Mouse (Mus musculus) hindbrain, embryonic 14.5 days (tissue): Measurements from ENCODE around the gene Uhrf1bp1. TPM values are rescaled to one million over a fixed set of nuclear protein-coding genes. Genes with fewer than 3 reads are reported as not detected.

Source experiments
- ATAC-seq: fragments of 200-750 bp; cut with Nextera tagmentation; 2 replicates; pipeline ENCODE4 v1.8.0; 2017; ENCODE audit warnings: moderate number of reproducible peaks, mild to moderate bottlenecking, moderate TSS enrichment, moderate library complexity; ENCODE audit not compliant: low FRiP score
- DNase-seq: peaks from one replicate; pipeline ENCODE4 v3.0.0-alpha.2; 2015; ENCODE audit warnings: low spot score
- H3K27ac ChIP-seq: fragments of 300-500 bp; sonication (generic); 2 replicates; pipeline ENCODE4 v1.5.1; 2014; ENCODE audit warnings: mild to moderate bottlenecking, moderate library complexity
- H3K27me3 ChIP-seq: fragments of 300-500 bp; sonication (generic); 2 replicates; pipeline ENCODE4 v1.6.1; 2014; ENCODE audit warnings: mild to moderate bottlenecking, low read length, mixed read lengths; ENCODE audit not compliant: control insufficient read depth, insufficient read depth
- H3K36me3 ChIP-seq: fragments of 300-500 bp; sonication (generic); replicated peaks from 2 replicates; pipeline ENCODE4 v1.6.1; 2014; ENCODE audit not compliant: control insufficient read depth, insufficient read depth
- H3K4me1 ChIP-seq: fragments of 300-500 bp; sonication (generic); replicated peaks from 2 replicates; pipeline ENCODE4 v1.6.1; 2014; ENCODE audit warnings: antibody characterized with exemption, low read length, mixed read lengths; ENCODE audit not compliant: control insufficient read depth, insufficient read depth
- H3K4me2 ChIP-seq: fragments of 300-500 bp; sonication (generic); replicated peaks from 2 replicates; pipeline ENCODE4 v1.6.1; 2014; ENCODE audit warnings: mild to moderate bottlenecking, moderate library complexity
- H3K4me3 ChIP-seq: fragments of 300-500 bp; sonication (generic); replicated peaks from 2 replicates; pipeline ENCODE4 v1.5.1; 2014; ENCODE audit warnings: mild to moderate bottlenecking, low read length
- H3K9ac ChIP-seq: fragments of 300-500 bp; sonication (generic); 2 replicates; pipeline ENCODE4 v1.6.1; 2014
- H3K9me3 ChIP-seq: fragments of 300-500 bp; sonication (generic); 2 replicates; pipeline ENCODE4 v1.6.1; 2016; ENCODE audit warnings: low read length; ENCODE audit not compliant: control insufficient read depth
- WGBS: fragments of 180-500 bp; shearing (Covaris S2); extraction: QIAGEN DNeasy Blood & Tissue Kit; methylation state at CpG from one replicate; pipeline ENCODE4 v1.1.7; 2014; 5-methylcytosine and 5-hydroxymethylcytosine counted together
- polyA plus RNA-seq: library from polyadenylated mRNA; unstranded; fragments of >200 nt; fragmentation: Nextera tagmentation; extraction: Ambion mirVana; gene quantifications from 2 replicates; pipeline ENCODE4 v1.2.1, GENCODE M21; 2014

Gene Uhrf1bp1
- polyA plus RNA-seq: 8.2 and 8.9 TPM in 2 replicates

DNA sequence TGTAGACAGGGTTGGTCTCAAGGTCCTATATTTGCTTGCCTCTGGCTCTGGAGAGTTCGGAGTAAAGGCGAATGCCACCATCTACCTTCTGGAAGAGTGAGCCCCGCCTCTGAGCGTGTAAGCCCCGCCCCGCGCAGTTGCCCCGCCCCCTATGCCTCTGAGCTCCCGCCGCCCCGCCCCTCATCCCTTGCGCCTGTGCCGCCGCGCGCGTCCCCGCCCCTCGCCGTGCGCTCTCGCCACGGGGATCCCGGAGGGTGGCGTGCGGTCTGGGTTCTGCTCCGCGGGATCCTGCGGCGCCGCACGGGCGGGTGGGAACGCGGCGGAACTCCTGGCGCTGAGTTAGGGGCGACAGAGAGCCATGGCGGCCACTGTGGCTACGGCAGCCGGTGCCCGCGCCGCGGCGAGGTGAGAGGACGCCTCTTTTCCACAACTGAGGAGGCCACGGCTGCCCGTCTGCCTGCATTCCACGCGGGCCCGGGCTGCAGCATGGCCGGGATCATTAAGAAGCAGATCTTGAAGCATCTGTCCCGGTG, at the start of gene Uhrf1bp1:
Gene Uhrf1bp1, plus strand, starts transcription at position 177 of the 533 bp plus-strand sequence.
- peaks cover 27% of the 10 kb centered on the region for H3K36me3 ChIP-seq
- H3K27ac ChIP-seq: peak within 1 kb of the TSS; percentile 88
- H3K4me1 ChIP-seq: peaks cover 24% of the 10 kb centered on the region
- H3K4me2 ChIP-seq: peak within 1 kb of the TSS; percentile 90
- peak within 1 kb of the TSS; percentile 95 for H3K9ac ChIP-seq
- ATAC-seq (peak; percentile 89), DNase-seq (peak; percentile 78)
- H3K9me3 ChIP-seq: no peaks in the 10 kb centered on the region
- WGBS: under 1% methylated on average over 54 of the region's 54 CpGs
- peak within 1 kb of the TSS; percentile 98 for H3K4me3 ChIP-seq
- no peaks in the 10 kb centered on the region for H3K27me3 ChIP-seq

DNA sequence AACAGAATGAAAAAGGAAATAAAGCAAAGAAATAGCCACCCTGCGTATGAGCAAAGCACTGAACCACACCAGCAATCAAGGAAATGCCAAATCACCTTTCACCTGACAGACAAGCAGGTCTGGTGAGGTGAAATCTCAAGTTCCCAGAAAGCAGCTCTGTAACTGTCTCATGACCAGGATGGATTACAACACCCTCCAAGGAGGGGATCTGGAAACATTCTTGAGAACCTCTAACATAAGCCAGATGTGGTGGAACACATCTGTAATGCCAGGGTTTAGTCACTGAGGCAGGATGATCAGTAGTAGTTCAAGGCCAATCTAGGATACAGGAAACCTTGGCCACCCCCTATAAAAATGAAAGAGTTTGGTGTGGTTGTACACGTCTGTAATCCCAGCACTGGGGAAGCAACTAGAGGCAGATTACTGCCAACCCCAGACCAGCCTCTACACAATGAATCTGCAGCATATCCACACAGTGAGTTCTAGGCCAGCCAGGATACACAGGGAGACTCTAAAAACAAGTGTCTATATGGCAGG, 48.6 kb upstream of the Uhrf1bp1 start:
- DNase-seq: no peak
- no peaks in the 10 kb centered on the region for H3K9me3 ChIP-seq

GRCm38 (mm10) chr17:27810569-27811331, 45.5 kb upstream of the Uhrf1bp1 start:
- 94% methylated on average over 16 of the region's 16 CpGs for WGBS
- no peaks in the 10 kb centered on the region for H3K4me1 ChIP-seq

More for the DNA sequence above, 48.6 kb upstream of the Uhrf1bp1 start:
- Histone ChIP-seq H3K27me3 (no peaks in the 10 kb centered on the region), H3K4me2 (no peak overlapping the region), H3K4me3 (no peak overlapping the region), H3K27ac (no peak overlapping the region), H3K9ac (no peak overlapping the region), H3K4me1 (no peaks in the 10 kb centered on the region), H3K36me3 (no peaks in the 10 kb centered on the region)
- ATAC-seq: no peak
- WGBS: 80% methylated on average over 2 of the region's 2 CpGs

GRCm38 (mm10) chr17:27811980-27812379, 44.3 kb upstream of the Uhrf1bp1 start:
- H3K36me3 ChIP-seq: no peaks in the 10 kb centered on the region

More at GRCm38 (mm10) chr17:27810569-27811331, 45.5 kb upstream of the Uhrf1bp1 start:
- no peaks in the 10 kb centered on the region for H3K36me3 ChIP-seq
- ATAC-seq (no peak), DNase-seq (no peak)
- no peak overlapping the region for H3K27ac ChIP-seq
- no peaks in the 10 kb centered on the region for H3K27me3 ChIP-seq
- no peaks in the 10 kb centered on the region for H3K9me3 ChIP-seq
- no peak overlapping the region for H3K4me3 ChIP-seq
- H3K4me2 ChIP-seq: no peak overlapping the region
- H3K9ac ChIP-seq: no peak overlapping the region

GRCm38 (mm10) chr17:27814606-27815005, 41.6 kb upstream of the Uhrf1bp1 start:
- Histone ChIP-seq H3K4me1 (peaks cover 19% of the 10 kb centered on the region), H3K9me3 (no peaks in the 10 kb centered on the region), H3K9ac (no peak overlapping the region), H3K36me3 (no peaks in the 10 kb centered on the region), H3K27me3 (no peaks in the 10 kb centered on the region), H3K4me2 (no peak overlapping the region), H3K27ac (no peak overlapping the region), H3K4me3 (no peak overlapping the region)
- ATAC-seq (no peak), DNase-seq (no peak)

More at GRCm38 (mm10) chr17:27811980-27812379, 44.3 kb upstream of the Uhrf1bp1 start:
- Histone ChIP-seq H3K9me3 (no peaks in the 10 kb centered on the region), H3K27ac (no peak overlapping the region), H3K4me3 (no peak overlapping the region), H3K4me1 (no peaks in the 10 kb centered on the region), H3K27me3 (no peaks in the 10 kb centered on the region), H3K9ac (no peak overlapping the region), H3K4me2 (no peak overlapping the region)
- DNase-seq: no peak
- 89% methylated on average over 3 of the region's 3 CpGs for WGBS
- ATAC-seq: no peak

DNA sequence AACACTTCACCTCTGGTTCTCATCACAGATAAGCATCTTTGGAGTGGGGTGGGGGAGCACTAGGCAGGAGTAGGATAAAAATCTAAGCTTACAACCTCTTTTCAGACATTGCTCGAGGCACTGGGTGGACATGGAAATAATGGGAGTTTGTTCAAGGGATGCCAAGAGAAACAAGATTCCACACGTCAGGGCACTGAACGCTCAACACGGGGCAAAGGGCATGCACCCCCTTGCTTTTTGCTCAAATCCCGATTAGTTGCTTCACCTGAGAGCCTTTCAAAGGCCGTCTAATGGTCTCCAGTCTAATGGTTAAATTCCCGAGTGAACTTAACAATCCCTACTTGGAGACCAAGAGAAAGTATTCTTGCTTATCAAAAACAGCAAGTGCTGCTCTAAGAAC, 37.2 kb upstream of the Uhrf1bp1 start:
- Histone ChIP-seq H3K27me3 (no peaks in the 10 kb centered on the region), H3K9me3 (no peaks in the 10 kb centered on the region), H3K4me1 (peaks cover 24% of the 10 kb centered on the region), H3K36me3 (no peaks in the 10 kb centered on the region), H3K4me3 (peak overlapping the region; percentile 91), H3K4me2 (peak overlapping the region; percentile 87), H3K9ac (peak overlapping the region; percentile 88), H3K27ac (no peak overlapping the region)
- DNase-seq (no peak), ATAC-seq (no peak)
- WGBS: 30% methylated on average over 7 of the region's 7 CpGs

DNA sequence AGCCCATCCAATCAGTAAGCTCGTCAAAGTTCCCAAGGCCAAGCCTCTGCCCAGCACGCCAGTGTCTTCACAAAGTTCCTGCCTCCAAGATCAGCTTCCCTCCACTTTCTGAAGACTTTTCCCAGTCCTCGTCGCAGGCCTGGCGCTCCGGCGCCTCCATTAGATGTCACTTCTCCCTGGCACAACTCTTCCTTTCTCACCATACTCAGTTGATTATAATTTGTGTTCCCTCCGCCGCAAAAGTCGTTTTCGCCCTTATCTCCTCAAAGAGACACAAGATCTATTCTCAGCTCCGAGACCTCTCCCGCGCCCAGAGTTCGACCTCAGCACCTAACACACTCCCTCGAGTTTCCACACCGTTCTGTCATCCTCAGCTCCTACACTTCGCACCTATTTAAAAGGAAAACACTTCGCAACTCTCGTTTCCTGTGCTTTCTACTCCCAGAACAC, 36.7 kb upstream of the Uhrf1bp1 start:
- ATAC-seq: no peak
- peak overlapping the region; percentile 81 for H3K27ac ChIP-seq
- H3K27me3 ChIP-seq: no peaks in the 10 kb centered on the region
- peaks cover 24% of the 10 kb centered on the region for H3K4me1 ChIP-seq
- H3K4me2 ChIP-seq: peak overlapping the region; percentile 87
- no peaks in the 10 kb centered on the region for H3K36me3 ChIP-seq
- H3K9me3 ChIP-seq: no peaks in the 10 kb centered on the region
- H3K4me3 ChIP-seq: peak overlapping the region; percentile 91
- WGBS: 2% methylated on average over 20 of the region's 20 CpGs
- no peak for DNase-seq
- H3K9ac ChIP-seq: peak overlapping the region; percentile 88

GRCm38 (mm10) chr17:27819971-27820567, 36.2 kb upstream of the Uhrf1bp1 start:
- H3K4me1 ChIP-seq: peaks cover 24% of the 10 kb centered on the region
- peak overlapping the region; percentile 81 for H3K27ac ChIP-seq
- DNase-seq: no peak
- no peaks in the 10 kb centered on the region for H3K27me3 ChIP-seq
- H3K4me2 ChIP-seq: peak overlapping the region; percentile 87
- H3K9ac ChIP-seq: peak overlapping the region; percentile 88
- H3K9me3 ChIP-seq: no peaks in the 10 kb centered on the region
- peak overlapping the region; percentile 91 for H3K4me3 ChIP-seq
- under 1% methylated on average over 52 of the region's 62 CpGs for WGBS
- H3K36me3 ChIP-seq: no peaks in the 10 kb centered on the region
- peak; percentile 87 for ATAC-seq
